17 mouse cellular contexts compared by ENCODE assay signal in the genomic region with DNA sequence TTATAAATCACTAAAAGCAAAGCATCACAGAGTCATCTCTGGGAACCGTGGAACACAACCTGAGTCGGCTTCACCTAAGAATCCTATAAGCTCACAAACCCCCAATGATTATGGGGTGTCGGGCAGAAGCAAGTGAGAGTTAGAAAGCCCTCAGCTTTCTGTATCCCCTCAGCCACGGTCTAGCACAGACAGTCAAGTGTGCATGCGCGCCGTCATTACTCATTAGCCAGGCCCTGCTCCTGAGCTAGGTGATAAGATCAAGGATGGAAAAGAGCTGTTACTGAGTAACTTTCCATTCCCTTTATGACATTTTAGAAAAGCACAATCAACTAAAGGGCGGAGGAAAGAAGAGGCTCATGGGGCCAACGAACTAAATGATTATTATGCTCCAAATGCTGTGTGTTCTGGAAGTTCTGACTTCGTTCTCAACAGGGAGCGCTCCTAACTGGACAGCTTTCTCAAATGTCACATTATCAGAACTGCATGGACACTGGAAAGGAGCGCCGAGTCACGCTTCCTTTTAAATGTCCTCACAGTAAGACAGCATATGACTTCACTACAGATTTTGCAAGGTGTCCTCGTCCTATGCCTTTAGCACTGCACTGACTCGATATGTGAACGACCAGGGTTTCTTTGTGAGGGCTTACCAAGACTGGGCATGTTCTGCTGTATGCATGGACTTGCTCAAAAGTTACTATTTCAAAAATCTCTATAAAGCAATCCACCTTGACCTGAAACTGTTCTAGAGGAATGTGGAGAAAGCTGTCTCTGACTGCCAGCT. TPM values are rescaled to one million over a fixed set of nuclear protein-coding genes. Genes with fewer than 3 reads are reported as not detected.
A peak's percentile ranks its signal among the peaks of the same experiment; 100 is the strongest.
DNase-seq lines count a peak whose midpoint lies in the region; ATAC-seq lines count a peak whose summit lies in the region.
"Had no signal": no experiment of that assay in that cellular context is flagged by ENCODE, and none has a peak within 500 bp of the region (broad histone marks: within the 10 kb centered on the region; RNA-seq: fewer than 3 reads in every experiment).

No protein-coding gene starts in this region.

- H3K36me3 ChIP-seq in intestine, embryonic 16.5 days (ENCODE audit: control insufficient read depth, insufficient read depth, low read length), result peaks cover 7% of the 10 kb centered on the region; the same call in 1 of the 2 replicates
- H3K36me3 ChIP-seq in liver, embryonic 16.5 days (ENCODE audit: control insufficient read depth, insufficient read depth), result peaks cover 2% of the 10 kb centered on the region; the same call in 1 of the 2 replicates
- no peaks in the 10 kb centered on the region; the same call in 1 of the 2 replicates for H3K36me3 ChIP-seq in forebrain, embryonic 11.5 days (ENCODE audit: control insufficient read depth, insufficient read depth, low read length)

- H3K4me3 ChIP-seq in intestine, embryonic 16.5 days (ENCODE audit: low read length), result no peak overlapping the region
- H3K4me3 ChIP-seq in liver, embryonic 16.5 days (ENCODE audit: low read depth, low read length), result no peak overlapping the region
- no peak overlapping the region for H3K4me3 ChIP-seq in forebrain, embryonic 11.5 days (ENCODE audit: low read depth, low read length)

- no peaks in the 10 kb centered on the region for H3K27me3 ChIP-seq in intestine, embryonic 16.5 days (replicated peaks; ENCODE audit: control insufficient read depth, insufficient read depth, low read length)
- no peaks in the 10 kb centered on the region for H3K27me3 ChIP-seq in liver, embryonic 16.5 days (ENCODE audit: control insufficient read depth, insufficient read depth, low read depth, low read length)
- H3K27me3 ChIP-seq in forebrain, embryonic 11.5 days (ENCODE audit: control insufficient read depth, insufficient read depth, low read length), result no peaks in the 10 kb centered on the region

- DNase-seq in adrenal gland, postnatal 36 days, result peak; percentile 25 to 48
- DNase-seq in adrenal gland, adult 18-20 months (ENCODE audit: low spot score in 2 of 2), result no peak
- peak; percentile 73 for DNase-seq in kidney, postnatal 14 days
- DNase-seq in heart, adult 18-20 months, result no peak
- DNase-seq in forebrain, embryonic 11.5 days (ENCODE audit: low spot score), result no peak
- no peak for DNase-seq in left cerebral cortex, adult 8-10 months (ENCODE audit: low spot score in 2 of 2)
- DNase-seq: cerebellum, adult 11 months had no signal

- H3K4me1 ChIP-seq in intestine, embryonic 16.5 days (ENCODE audit: control insufficient read depth, insufficient read depth, low read length), result no peaks in the 10 kb centered on the region
- H3K4me1 ChIP-seq in liver, embryonic 16.5 days (ENCODE audit: control insufficient read depth, low read depth, low read length), result no peaks in the 10 kb centered on the region; the same call in 1 of the 2 replicates
- no peaks in the 10 kb centered on the region for H3K4me1 ChIP-seq in forebrain, embryonic 11.5 days (replicated peaks; ENCODE audit: control insufficient read depth, insufficient read depth, low read length)

- H3K9me3 ChIP-seq in intestine, embryonic 16.5 days (ENCODE audit: control insufficient read depth, low read length), result no peaks in the 10 kb centered on the region
- no peaks in the 10 kb centered on the region for H3K9me3 ChIP-seq in liver, embryonic 16.5 days (replicated peaks; ENCODE audit: control insufficient read depth, low read length)
- H3K9me3 ChIP-seq in forebrain, embryonic 11.5 days (ENCODE audit: control insufficient read depth, low read length), result no peaks in the 10 kb centered on the region

- peak overlapping the region; percentile 39; the same call in 1 of the 2 replicates for H3K27ac ChIP-seq in intestine, embryonic 16.5 days (ENCODE audit: low read length)
- peak overlapping the region; percentile 67 for H3K27ac ChIP-seq in liver, embryonic 16.5 days (ENCODE audit: low read length)
- H3K27ac ChIP-seq in forebrain, embryonic 11.5 days (ENCODE audit: low read depth, low read length), result no peak overlapping the region

- ATAC-seq in intestine, embryonic 16.5 days, result peak; percentile 96
- ATAC-seq in liver, embryonic 16.5 days (ENCODE audit: low read depth), result peak; percentile 89
- no peak for ATAC-seq in forebrain, embryonic 11.5 days (replicated peaks; ENCODE audit: low FRiP score)

- H3K4me2 ChIP-seq in intestine, embryonic 16.5 days (ENCODE audit: low read depth, low read length), result peak overlapping the region; percentile 21; the same call in 1 of the 2 replicates
- peak overlapping the region; percentile 15; the same call in 1 of the 2 replicates for H3K4me2 ChIP-seq in liver, embryonic 16.5 days (ENCODE audit: low read depth, low read length)
- H3K4me2 ChIP-seq in forebrain, embryonic 11.5 days (ENCODE audit: low read depth, low read length, severe bottlenecking), result no peak overlapping the region

- no peak overlapping the region for H3K9ac ChIP-seq in intestine, embryonic 16.5 days (ENCODE audit: low read depth, low read length)
- no peak overlapping the region for H3K9ac ChIP-seq in liver, embryonic 16.5 days (ENCODE audit: low read depth, low read length)
- no peak overlapping the region for H3K9ac ChIP-seq in forebrain, embryonic 11.5 days (ENCODE audit: low read length)

- WGBS in intestine, embryonic 16.5 days, result 64% methylated on average over 17 of the region's 17 CpGs
- 70% methylated on average over 17 of the region's 17 CpGs for WGBS in liver, embryonic 16.5 days (ENCODE audit: insufficient replicate concordance)
- 92% methylated on average over 17 of the region's 17 CpGs for WGBS in forebrain, embryonic 11.5 days

RNA-seq across cellular contexts. Expression of gene Gata3, which starts 29.0 kb away (rescaled TPM):
- 10 to 100 TPM; 12.8 to 13.5 TPM for total RNA-seq in adrenal gland, postnatal 36 days (2021)
- 10 to 100 TPM; 11.7 to 14.2 TPM for total RNA-seq in adrenal gland, adult 18-20 months (2021)
- 2.0 and 2.1 TPM in 2 replicates for polyA plus RNA-seq in intestine, embryonic 16.5 days (2015; fragmentation: Nextera tagmentation; extraction: Ambion mirVana)
- 0.97 and 1.1 TPM in 2 replicates for polyA plus RNA-seq in liver, embryonic 16.5 days (2015; fragmentation: Nextera tagmentation; extraction: Ambion mirVana)
- total RNA-seq in heart, adult 18-20 months (2021), result 1 to 10 TPM in 1 of 2 experiments, under 1 TPM in 1; 0.62 to 1.0 TPM
- 3.4 and 4.2 TPM in 2 replicates for polyA plus RNA-seq in forebrain, embryonic 11.5 days (2014; fragmentation: Nextera tagmentation; extraction: Ambion mirVana)
- 1 to 10 TPM in 1 of 4 experiments, under 1 TPM in 1, not detected in 2; 0.28 to 1.4 TPM for total RNA-seq in left cerebral cortex, adult 8-10 months (2022)
- total RNA-seq: left cerebral cortex, postnatal 36 days had no signal

RNA-seq across cellular contexts. Expression of gene 9230102O04Rik, which starts 29.5 kb away (rescaled TPM):
- total RNA-seq in adrenal gland, postnatal 36 days (2021), result not detected
- total RNA-seq in adrenal gland, adult 18-20 months (2021), result not detected
- not detected in 2 replicates for polyA plus RNA-seq in intestine, embryonic 16.5 days (2015; fragmentation: Nextera tagmentation; extraction: Ambion mirVana)
- polyA plus RNA-seq in liver, embryonic 16.5 days (2015; fragmentation: Nextera tagmentation; extraction: Ambion mirVana), result not detected in 2 replicates
- not detected for total RNA-seq in heart, adult 18-20 months (2021)
- polyA plus RNA-seq in forebrain, embryonic 11.5 days (2014; fragmentation: Nextera tagmentation; extraction: Ambion mirVana), result not detected in 2 replicates
- total RNA-seq in left cerebral cortex, adult 8-10 months (2022), result not detected
- total RNA-seq: hematopoietic stem cell, adult 5-6 weeks; layer of hippocampus, adult 8-10 months; left cerebral cortex, postnatal 36 days had no signal
- polyA plus RNA-seq: C2C12; cortical plate, adult 2 months; spleen, adult 2 months; thymus, postnatal 0 days had no signal

RNA-seq across cellular contexts. Expression of gene 4930412O13Rik, which starts 37.8 kb away (rescaled TPM):
- total RNA-seq in adrenal gland, postnatal 36 days (2021), result under 1 TPM; 0.26 to 0.76 TPM
- total RNA-seq in adrenal gland, adult 18-20 months (2021), result 1 to 10 TPM; 1.1 to 1.4 TPM
- polyA plus RNA-seq in intestine, embryonic 16.5 days (2015; fragmentation: Nextera tagmentation; extraction: Ambion mirVana), result not detected in 2 replicates
- not detected in 2 replicates for polyA plus RNA-seq in liver, embryonic 16.5 days (2015; fragmentation: Nextera tagmentation; extraction: Ambion mirVana)
- total RNA-seq in heart, adult 18-20 months (2021), result not detected
- polyA plus RNA-seq in forebrain, embryonic 11.5 days (2014; fragmentation: Nextera tagmentation; extraction: Ambion mirVana), result not detected in 2 replicates
- total RNA-seq in left cerebral cortex, adult 8-10 months (2022), result not detected
- total RNA-seq: hematopoietic stem cell, adult 5-6 weeks; layer of hippocampus, adult 8-10 months; left cerebral cortex, postnatal 36 days; MEL had no signal
- polyA plus RNA-seq: C2C12; cortical plate, adult 2 months; spleen, adult 2 months; thymus, postnatal 0 days had no signal

Comparison
In these comparisons a context has a peak if more than half of its experiments do, and no peak if none do; other contexts are left out.
1. DNase-seq: peak in adrenal gland, postnatal 36 days (2 of 2) and kidney, postnatal 14 days (single experiment); none in adrenal gland, adult 18-20 months (0 of 2), heart, adult 18-20 months (0 of 2), forebrain, embryonic 11.5 days (single experiment) and left cerebral cortex, adult 8-10 months (0 of 2).
2. RNA of gene Gata3, which starts 29.0 kb away (total RNA-seq): 11.7 to 14.2 TPM in adrenal gland, adult 18-20 months and 12.8 to 13.5 TPM in adrenal gland, postnatal 36 days; 0.62 to 1.0 TPM in heart, adult 18-20 months and 0.28 to 1.4 TPM in left cerebral cortex, adult 8-10 months; every median in the first group is over 4 times any median in the second.